Mouse (Mus musculus) hindbrain, embryonic 11.5 days (tissue): ENCODE data around the gene Nudt21. TPM values are rescaled to one million over a fixed set of nuclear protein-coding genes. Genes with fewer than 3 reads are reported as not detected.

Experiments
- ATAC-seq: fragments of 200-750 bp; cut with Nextera tagmentation; 2 replicates; pipeline ENCODE4 v1.8.0; 2017; ENCODE audit warnings: mild to moderate bottlenecking, moderate TSS enrichment, moderate library complexity; ENCODE audit not compliant: low FRiP score
- DNase-seq: peaks from one replicate; pipeline ENCODE4 v3.0.0-alpha.2; 2015; ENCODE audit warnings: low spot score
- H3K27ac ChIP-seq: fragments of 300-500 bp; sonication (generic); 2 replicates; pipeline ENCODE4 v1.5.1; 2014; ENCODE audit warnings: mild to moderate bottlenecking, low read depth, low read length
- H3K27me3 ChIP-seq: fragments of 300-500 bp; sonication (generic); 2 replicates; pipeline ENCODE4 v1.6.1; 2014; ENCODE audit warnings: mild to moderate bottlenecking, low read length, moderate library complexity, mixed read lengths; ENCODE audit not compliant: control insufficient read depth, insufficient read depth
- H3K36me3 ChIP-seq: fragments of 300-500 bp; sonication (generic); 2 replicates; pipeline ENCODE4 v1.6.1; 2014; ENCODE audit warnings: mild to moderate bottlenecking, low read length, moderate library complexity, mixed read lengths; ENCODE audit not compliant: control insufficient read depth, insufficient read depth
- H3K4me1 ChIP-seq: fragments of 300-500 bp; sonication (generic); replicated peaks from 2 replicates; pipeline ENCODE4 v1.6.1; 2014; ENCODE audit warnings: low read length, mixed read lengths; ENCODE audit not compliant: control insufficient read depth, insufficient read depth
- H3K4me2 ChIP-seq: fragments of 300-500 bp; sonication (generic); replicated peaks from 2 replicates; pipeline ENCODE4 v1.6.1; 2014; ENCODE audit warnings: mild to moderate bottlenecking, low read depth, low read length
- H3K4me3 ChIP-seq: fragments of 300-500 bp; sonication (generic); 2 replicates; pipeline ENCODE4 v1.5.1; 2014; ENCODE audit warnings: low read depth, low read length
- H3K9ac ChIP-seq: fragments of 300-500 bp; sonication (generic); 2 replicates; pipeline ENCODE4 v1.6.1; 2014; ENCODE audit warnings: low read depth, low read length
- H3K9me3 ChIP-seq: fragments of 300-500 bp; sonication (generic); 2 replicates; pipeline ENCODE4 v1.6.1; 2016; ENCODE audit warnings: low read length; ENCODE audit not compliant: control insufficient read depth
- WGBS: fragments of 180-500 bp; shearing (Covaris S2); extraction: QIAGEN DNeasy Blood & Tissue Kit; methylation state at CpG from one replicate; pipeline ENCODE4 v1.1.7; 2014; 5-methylcytosine and 5-hydroxymethylcytosine counted together
- polyA plus RNA-seq: library from polyadenylated mRNA; unstranded; fragments of >200 nt; fragmentation: Nextera tagmentation; extraction: Ambion mirVana; gene quantifications from 2 replicates; pipeline ENCODE4 v1.2.1, GENCODE M21; 2014

Gene Nudt21
- polyA plus RNA-seq, result 152 and 164 TPM in 2 replicates

DNA sequence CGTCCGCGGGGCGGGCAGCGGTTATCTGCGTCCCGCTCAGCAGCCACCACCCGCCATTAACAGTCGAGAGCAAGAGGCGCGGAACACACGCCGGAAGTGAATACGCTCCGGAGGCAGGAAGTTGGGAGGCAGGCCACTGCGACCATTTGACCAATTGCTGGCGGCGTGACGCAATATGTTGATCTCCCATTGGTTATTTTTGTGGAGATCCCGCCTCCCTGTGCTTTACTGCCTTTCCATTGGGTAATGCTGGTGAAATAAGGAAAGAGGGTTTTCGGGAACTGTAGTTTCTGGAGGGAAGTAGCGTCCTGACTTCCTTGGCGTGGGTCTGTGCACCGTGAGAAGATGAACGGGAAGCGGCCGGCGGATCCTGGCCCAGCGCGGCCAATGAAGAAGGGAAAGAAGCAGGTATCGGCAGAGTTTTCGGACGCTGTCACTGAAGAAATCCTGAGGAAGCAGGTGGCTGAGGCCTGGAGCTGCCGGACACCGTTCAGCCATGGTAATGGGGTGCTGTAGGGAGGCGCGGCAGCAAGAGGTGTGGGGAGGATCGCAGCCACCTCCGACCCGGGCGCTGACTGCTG, at the start of gene Nudt21, which contains the start of gene Ogfod1:
Gene Nudt21, minus strand, starts transcription at position 88 of the 581 bp plus-strand sequence.
Gene Ogfod1, plus strand, starts transcription at position 255 of the 581 bp plus-strand sequence.
- H3K4me3 ChIP-seq, result peak within 1 kb of the TSS; percentile 81
- no peaks in the 10 kb centered on the region for H3K36me3 ChIP-seq
- ATAC-seq (peak; percentile 99), DNase-seq (peak; percentile 98)
- H3K9ac ChIP-seq, result peak within 1 kb of the TSS; percentile 76
- peak within 1 kb of the TSS; percentile 81 for H3K4me2 ChIP-seq
- H3K9me3 ChIP-seq, result no peaks in the 10 kb centered on the region
- no peaks in the 10 kb centered on the region for H3K27me3 ChIP-seq
- peak within 1 kb of the TSS; percentile 36; the same call in 1 of the 2 replicates for H3K27ac ChIP-seq
- under 1% methylated on average over 36 of the region's 41 CpGs for WGBS
- H3K4me1 ChIP-seq, result peaks cover 6% of the 10 kb centered on the region

DNA sequence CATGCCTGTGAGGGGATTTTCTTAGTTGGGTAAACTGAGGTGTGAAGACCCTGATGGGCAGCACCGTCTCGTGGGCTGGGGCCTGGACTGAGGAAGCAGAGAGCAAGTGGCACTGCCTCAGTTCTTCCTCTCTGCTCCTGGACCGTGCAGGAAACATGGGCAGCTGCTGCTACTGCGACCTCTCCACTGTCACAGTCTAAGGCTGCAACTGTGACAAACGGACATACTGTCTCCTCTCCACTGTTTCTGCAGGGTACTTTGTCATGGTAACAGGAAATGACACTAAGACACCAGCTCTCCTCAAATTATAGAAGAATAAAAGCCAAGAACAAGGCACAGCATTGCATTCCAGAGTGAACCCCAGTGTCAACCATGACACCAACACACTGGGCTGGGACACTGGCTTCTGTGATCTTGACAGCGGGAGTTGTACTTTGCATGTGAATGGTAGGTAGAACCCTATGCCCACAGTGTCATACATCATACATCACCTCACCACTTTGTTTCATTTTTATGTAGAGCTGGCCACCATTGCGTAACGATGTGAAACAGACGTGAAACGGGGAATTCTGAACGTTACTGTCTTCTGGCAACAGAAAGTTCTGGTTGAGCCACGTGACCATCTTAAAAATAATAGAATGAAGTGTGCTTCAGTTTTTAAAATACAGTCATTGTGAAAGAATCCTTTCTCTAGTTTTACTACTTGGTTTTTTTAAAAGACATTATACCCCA, 39.8 kb upstream of the Nudt21 start:
- DNase-seq, result no peak
- no peak for ATAC-seq
- no peaks in the 10 kb centered on the region for H3K27me3 ChIP-seq
- H3K9me3 ChIP-seq, result no peaks in the 10 kb centered on the region
- no peaks in the 10 kb centered on the region for H3K4me1 ChIP-seq
- H3K27ac ChIP-seq, result no peak overlapping the region
- WGBS, result 74% methylated on average over 12 of the region's 12 CpGs
- H3K36me3 ChIP-seq, result no peaks in the 10 kb centered on the region
- H3K9ac ChIP-seq, result no peak overlapping the region
- no peak overlapping the region for H3K4me3 ChIP-seq
- H3K4me2 ChIP-seq, result no peak overlapping the region

DNA sequence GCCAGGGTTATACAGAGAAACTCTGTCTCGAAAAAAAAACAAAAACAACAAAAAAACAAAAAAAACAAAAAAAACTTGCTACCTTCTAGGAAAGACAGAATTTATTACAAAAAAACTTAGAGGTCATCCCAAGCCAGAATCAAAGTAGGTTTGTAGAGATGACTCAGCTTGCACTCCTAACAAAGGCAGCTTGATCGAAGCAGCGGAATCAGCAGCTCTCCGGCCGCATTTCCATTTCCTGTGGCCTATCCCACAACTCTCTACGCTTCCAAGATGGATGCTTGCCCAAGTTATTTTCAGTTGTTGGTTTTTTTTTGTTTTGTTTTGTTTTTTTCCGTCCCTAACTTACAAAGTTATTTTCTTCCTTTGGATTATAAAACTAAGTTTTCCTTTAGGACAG, 32.0 kb upstream of the Nudt21 start:
- Histone ChIP-seq H3K4me3 (no peak overlapping the region), H3K4me1 (peaks cover 2% of the 10 kb centered on the region; the same call in 1 of the 2 replicates), H3K9me3 (no peaks in the 10 kb centered on the region), H3K4me2 (no peak overlapping the region), H3K9ac (no peak overlapping the region), H3K27me3 (no peaks in the 10 kb centered on the region), H3K27ac (no peak overlapping the region), H3K36me3 (peaks cover 5% of the 10 kb centered on the region; the same call in 1 of the 2 replicates)
- DNase-seq, result no peak
- WGBS, result 95% methylated on average over 7 of the region's 7 CpGs
- no peak for ATAC-seq

DNA sequence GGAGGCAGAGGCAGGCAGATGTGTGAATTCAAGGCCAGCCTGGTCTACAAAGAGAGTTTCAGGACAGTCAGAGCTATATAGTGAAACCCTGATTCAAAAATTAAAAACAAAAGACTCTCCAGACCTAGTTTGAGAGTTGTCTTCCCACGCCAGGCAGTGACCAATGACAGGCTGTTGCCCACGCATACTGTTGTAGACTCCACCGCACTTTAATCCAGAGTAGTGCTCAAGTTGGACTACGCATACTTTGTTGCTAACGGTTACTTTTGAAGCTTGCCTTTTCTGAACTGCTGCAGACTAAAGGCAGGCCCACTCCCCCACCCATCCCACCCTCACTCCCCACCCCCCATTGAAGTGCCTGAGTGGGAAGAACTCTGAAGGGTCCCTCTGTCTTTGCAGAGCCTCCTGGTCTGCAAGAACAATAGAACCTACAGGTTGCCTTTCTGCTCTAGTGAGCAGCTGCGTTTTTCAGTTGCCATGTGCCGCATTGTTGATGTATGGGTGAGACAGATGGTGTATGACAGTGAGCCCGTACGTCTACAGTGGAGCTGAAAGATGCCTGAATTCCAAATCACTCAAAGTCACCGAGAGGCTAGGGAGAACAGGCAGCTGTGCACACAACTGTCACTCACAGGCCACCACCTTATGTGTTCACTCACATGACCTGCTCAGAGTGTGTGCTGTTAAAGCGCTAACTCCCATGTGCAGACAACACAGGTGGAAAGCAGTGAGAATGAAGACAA, 29.5 kb upstream of the Nudt21 start:
- peaks cover 2% of the 10 kb centered on the region; the same call in 1 of the 2 replicates for H3K4me1 ChIP-seq
- no peak overlapping the region for H3K4me2 ChIP-seq
- no peak overlapping the region for H3K9ac ChIP-seq
- H3K27me3 ChIP-seq, result no peaks in the 10 kb centered on the region
- peaks cover 5% of the 10 kb centered on the region for H3K36me3 ChIP-seq
- 34% methylated on average over 11 of the region's 11 CpGs for WGBS
- ATAC-seq (peak; percentile 97), DNase-seq (peak; percentile 64)
- peak overlapping the region; percentile 63 for H3K27ac ChIP-seq
- no peak overlapping the region for H3K4me3 ChIP-seq
- no peaks in the 10 kb centered on the region for H3K9me3 ChIP-seq

DNA sequence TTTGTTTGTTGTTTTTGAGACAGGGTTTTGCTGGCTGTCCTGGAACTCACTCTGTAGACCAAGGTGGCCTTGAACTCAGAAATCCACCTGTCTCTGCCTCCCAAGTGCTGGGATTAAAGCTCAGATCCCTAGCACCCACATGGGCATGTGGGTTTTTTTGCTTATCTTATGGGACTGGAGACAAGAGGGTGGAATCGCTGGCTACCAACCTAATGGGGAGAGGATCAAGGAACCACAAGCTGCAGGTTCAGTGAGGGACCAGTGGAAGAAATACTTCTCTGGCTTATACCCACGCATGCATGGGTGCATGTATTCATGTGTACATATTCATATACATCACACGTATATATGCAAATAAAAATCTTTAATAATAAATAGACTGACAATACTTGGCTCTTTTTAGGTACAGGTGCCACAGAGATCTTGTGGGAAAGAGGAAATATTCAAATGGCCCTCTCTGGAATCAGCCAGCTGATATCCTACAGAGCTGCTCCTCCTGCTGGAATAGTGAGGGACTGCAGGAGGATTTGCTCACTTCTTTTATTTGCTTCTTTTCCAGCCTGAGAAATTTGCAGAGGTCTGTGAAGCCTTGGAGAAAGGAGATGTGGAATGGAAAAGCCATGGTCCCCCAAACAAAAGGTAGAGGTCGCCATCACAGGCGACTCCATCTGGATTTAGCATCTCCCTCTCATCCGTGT, 20.5 kb upstream of the Nudt21 start:
- H3K4me1 ChIP-seq, result no peaks in the 10 kb centered on the region
- H3K4me2 ChIP-seq, result no peak overlapping the region
- no peak for ATAC-seq
- H3K36me3 ChIP-seq, result no peaks in the 10 kb centered on the region; the same call in 1 of the 2 replicates
- H3K27ac ChIP-seq, result no peak overlapping the region
- no peaks in the 10 kb centered on the region for H3K27me3 ChIP-seq
- H3K4me3 ChIP-seq, result no peak overlapping the region
- peak; percentile 71 for DNase-seq
- H3K9ac ChIP-seq, result no peak overlapping the region
- no peaks in the 10 kb centered on the region for H3K9me3 ChIP-seq
- 64% methylated on average over 6 of the region's 6 CpGs for WGBS

DNA sequence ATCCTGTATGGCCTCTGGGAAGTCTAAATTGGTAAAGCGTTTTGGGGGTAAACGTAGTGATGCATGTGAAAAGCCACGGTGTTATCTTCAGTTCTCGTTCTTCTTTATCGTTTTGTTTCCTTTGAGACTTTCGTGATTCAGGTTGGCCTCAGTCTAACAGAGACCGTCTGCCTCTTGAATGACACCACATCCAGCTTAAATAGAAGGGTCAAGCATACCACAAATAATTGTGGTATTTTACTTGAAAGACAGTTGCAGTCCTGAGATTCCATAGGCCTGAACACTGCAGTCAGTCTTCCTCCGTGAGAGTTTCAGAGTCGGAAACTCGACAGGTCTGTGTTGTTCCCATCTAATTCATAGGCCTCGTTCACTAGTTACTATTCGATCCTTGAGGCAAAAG, 15.9 kb upstream of the Nudt21 start:
- Histone ChIP-seq H3K36me3 (no peaks in the 10 kb centered on the region), H3K4me2 (no peak overlapping the region), H3K9ac (no peak overlapping the region), H3K9me3 (no peaks in the 10 kb centered on the region), H3K4me1 (no peaks in the 10 kb centered on the region), H3K4me3 (no peak overlapping the region), H3K27me3 (no peaks in the 10 kb centered on the region), H3K27ac (no peak overlapping the region)
- WGBS, result 90% methylated on average over 12 of the region's 12 CpGs
- DNase-seq (no peak), ATAC-seq (no peak)

DNA sequence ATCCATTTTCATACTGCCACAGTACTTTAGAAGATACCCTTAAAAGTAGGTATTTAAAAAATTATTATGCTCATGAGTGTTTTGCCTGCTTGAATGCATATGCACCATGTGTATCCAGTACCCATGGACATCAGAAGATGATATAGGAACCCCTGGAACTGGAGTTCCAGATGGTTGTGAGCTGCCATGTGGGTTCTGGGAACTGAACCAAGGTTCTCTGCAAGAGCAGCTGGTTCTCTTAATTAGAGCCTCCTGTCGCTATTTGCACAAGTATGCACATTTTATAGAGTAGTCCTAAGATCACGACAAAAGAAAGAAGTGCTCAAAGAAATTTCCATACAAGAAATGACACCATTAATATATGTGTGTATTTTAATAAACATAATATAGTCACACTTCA, 11.0 kb upstream of the Nudt21 start:
- Histone ChIP-seq H3K4me2 (no peak overlapping the region), H3K36me3 (no peaks in the 10 kb centered on the region), H3K9ac (no peak overlapping the region), H3K27me3 (no peaks in the 10 kb centered on the region), H3K27ac (no peak overlapping the region), H3K4me3 (no peak overlapping the region), H3K4me1 (no peaks in the 10 kb centered on the region), H3K9me3 (no peaks in the 10 kb centered on the region)
- DNase-seq (no peak), ATAC-seq (no peak)
- WGBS, result 93% methylated on average over 2 of the region's 2 CpGs

DNA sequence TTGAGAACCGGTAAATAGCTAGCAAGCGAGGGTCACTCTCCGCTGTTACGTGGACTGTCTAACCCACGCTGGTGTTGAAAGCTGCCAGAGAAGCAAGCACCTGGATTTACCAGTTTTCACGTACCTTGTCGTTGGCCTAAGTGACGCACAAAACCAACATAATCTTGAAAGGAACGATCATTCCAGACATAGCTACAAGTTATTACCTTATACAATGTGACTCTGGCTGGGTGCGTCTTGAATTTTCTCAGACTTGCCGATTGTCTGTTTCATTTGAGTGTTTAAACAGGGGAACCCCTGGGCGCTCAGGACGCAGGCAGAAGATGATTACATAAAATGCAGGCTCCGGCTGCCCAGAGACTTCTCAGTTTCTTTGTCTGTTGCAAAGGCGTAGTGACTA, 975 bp upstream of the Nudt21 start:
- 13% methylated on average over 15 of the region's 15 CpGs for WGBS
- no peak for ATAC-seq

More for the DNA sequence above, 975 bp upstream of the Nudt21 start:
- H3K27ac ChIP-seq, result no peak overlapping the region
- peak overlapping the region; percentile 74 for H3K4me2 ChIP-seq
- peaks cover 6% of the 10 kb centered on the region for H3K4me1 ChIP-seq
- peak; percentile 40 for DNase-seq
- peak overlapping the region; percentile 76 for H3K9ac ChIP-seq
- peak overlapping the region; percentile 81 for H3K4me3 ChIP-seq
- no peaks in the 10 kb centered on the region for H3K9me3 ChIP-seq
- H3K36me3 ChIP-seq, result no peaks in the 10 kb centered on the region
- no peaks in the 10 kb centered on the region for H3K27me3 ChIP-seq
